Mouse (Mus musculus) c-Kit-positive CD71-positive TER-119-positive erythroid progenitor cells, embryonic 14.5 days (primary cell): ENCODE results near the gene Slc5a5.
"Not testable (repeated sequence)": the region's sequence is repeated elsewhere in the genome, so short reads cannot be mapped to it uniquely, and the experiment has no call there.

Experiments
- DNase-seq: peaks from one replicate; pipeline ENCODE4 v3.0.0-alpha.2; 2013; ENCODE audit warnings: low spot score

The Slc5a5 gene

GRCm38 (mm10) chr8:70902211-70902610 lies 9.7 kb upstream of the Slc5a5 start:
- DNase-seq: no peak

- DNase-seq: no peak
Observed at GRCm38 (mm10) chr8:70900872-70901387, 8.4 kb upstream of the Slc5a5 start.

- no peak for DNase-seq
Observed at GRCm38 (mm10) chr8:70899226-70899625, 6.7 kb upstream of the Slc5a5 start.

GRCm38 (mm10) chr8:70898661-70899198 lies 6.2 kb upstream of the Slc5a5 start:
- no peak for DNase-seq

GRCm38 (mm10) chr8:70897681-70898413 lies 5.3 kb upstream of the Slc5a5 start:
- peak; percentile 83 for DNase-seq

- DNase-seq: peak; percentile 98
Observed at GRCm38 (mm10) chr8:70897021-70897680, 4.6 kb upstream of the Slc5a5 start, which contains the start of gene Rpl18a. Rpl18a (minus strand) TSS chr8:70897412.

- DNase-seq: no peak
Observed at GRCm38 (mm10) chr8:70896316-70897020, 3.9 kb upstream of the Slc5a5 start.

GRCm38 (mm10) chr8:70895571-70896259 lies 3.2 kb upstream of the Slc5a5 start:
- not testable (repeated sequence) for DNase-seq

GRCm38 (mm10) chr8:70894771-70895545 lies 2.4 kb upstream of the Slc5a5 start:
- DNase-seq: no peak

GRCm38 (mm10) chr8:70894385-70894720 lies 1.8 kb upstream of the Slc5a5 start:
- no peak for DNase-seq

GRCm38 (mm10) chr8:70893656-70894384 lies 1.3 kb upstream of the Slc5a5 start:
- DNase-seq: peak; percentile 86

- DNase-seq: no peak
Observed at GRCm38 (mm10) chr8:70892896-70893655, 519 bp upstream of the Slc5a5 start.

- no peak for DNase-seq
Observed at GRCm38 (mm10) chr8:70891356-70891755, 1.2 kb downstream of the Slc5a5 start.

- DNase-seq: no peak
Observed at GRCm38 (mm10) chr8:70890656-70891055, 1.9 kb downstream of the Slc5a5 start.

GRCm38 (mm10) chr8:70887669-70888068 lies 4.9 kb downstream of the Slc5a5 start:
- no peak for DNase-seq

- DNase-seq: no peak
Observed at GRCm38 (mm10) chr8:70885612-70886011, 6.9 kb downstream of the Slc5a5 start.

- DNase-seq: no peak
Observed at GRCm38 (mm10) chr8:70884683-70885082, 7.9 kb downstream of the Slc5a5 start.

- no peak for DNase-seq
Observed at GRCm38 (mm10) chr8:70884186-70884585, 8.4 kb downstream of the Slc5a5 start.

GRCm38 (mm10) chr8:70880546-70880945 lies 12.0 kb downstream of the Slc5a5 start:
- DNase-seq: no peak

- no peak for DNase-seq
Observed at GRCm38 (mm10) chr8:70880126-70880525, 12.4 kb downstream of the Slc5a5 start.
